Mouse (Mus musculus) liver, embryonic 14.5 days (tissue): Measurements from ENCODE around the gene Atox1.

Experiments
- CTCF ChIP-seq: IDR thresholded peaks from 2 replicates; pipeline ENCODE4 v1.5.1; 2016; ENCODE audit warnings: antibody characterized with exemption, low read depth, control low read depth
- EP300 ChIP-seq: IDR thresholded peaks from 2 replicates; pipeline ENCODE4 v1.6.1; 2016; ENCODE audit warnings: antibody characterized with exemption, low read depth

DNA sequence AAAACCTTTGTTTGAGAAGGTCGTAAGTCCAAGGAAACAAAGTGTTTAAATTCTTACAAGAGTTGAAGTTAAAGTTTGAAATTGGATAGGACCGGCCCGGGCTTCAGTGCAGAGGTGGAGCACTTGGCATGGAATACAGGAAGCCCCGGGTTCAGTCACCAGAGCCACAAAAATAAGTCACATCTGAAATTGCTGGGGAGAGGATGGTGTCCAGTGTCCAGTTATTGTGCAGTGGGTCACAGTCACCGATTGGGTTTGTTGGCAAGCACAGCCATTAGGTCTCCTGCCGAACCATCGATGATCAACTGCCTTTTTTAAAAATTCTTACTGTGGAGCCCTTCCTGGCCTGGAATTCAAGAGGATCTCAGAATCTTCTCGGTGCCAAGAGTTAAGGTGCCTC lies 9.7 kb upstream of the Atox1 start:
- TF ChIP-seq EP300 (no peak), CTCF (no peak)
